Mouse (Mus musculus) MEL (cell line): ENCODE data around the gene Alg12.
A peak's percentile ranks its signal among the peaks of the same experiment; 100 is the strongest.

Experiments used
- POLR2A ChIP-seq, 2 experiments: IDR thresholded peaks; 2 replicates each; pipeline ENCODE4 v1.6.1; 2011 to 2012; ENCODE audit warnings: low read length in 2 of 2, mild to moderate bottlenecking in 2 of 2, control low read depth in 1 of 2, improper control_type of control experiment in 1 of 2, low read depth in 1 of 2, moderate library complexity in 1 of 2; ENCODE audit not compliant: control insufficient read depth in 1 of 2, insufficient read depth in 1 of 2, poor library complexity in 1 of 2
- SIN3A ChIP-seq: IDR thresholded peaks from 2 replicates; pipeline ENCODE4 v1.6.1; 2012; ENCODE audit warnings: low read length, improper control_type of control experiment, inconsistent platforms
- TAL1 ChIP-seq: IDR thresholded peaks from 2 replicates; pipeline ENCODE4 v1.6.1; 2012; ENCODE audit warnings: mild to moderate bottlenecking, inconsistent platforms, low read length, moderate library complexity, mixed read lengths
- TBP ChIP-seq: IDR thresholded peaks from 2 replicates; pipeline ENCODE4 v1.8.0; 2011; ENCODE audit warnings: low read depth, low read length, improper control_type of control experiment

- no peak for TF ChIP-seq POLR2A (IDR thresholded peaks at IDR 0.05; ENCODE audit: control insufficient read depth in 1 of 2, insufficient read depth in 1 of 2, low read depth in 1 of 2, low read length in 2 of 2, poor library complexity in 1 of 2)
- peak; percentile 69 for TF ChIP-seq TAL1
- no peak; the same call in 1 of the 2 replicates for TF ChIP-seq SIN3A
- no peak for TF ChIP-seq TBP
Measured at GRCm38 (mm10) chr15:88801903-88802302, 17.2 kb downstream of the Alg12 start.
